Mouse (Mus musculus): ENCODE results near the gene 2010111I01Rik. TPM values are rescaled to one million over a fixed set of nuclear protein-coding genes. Genes with fewer than 3 reads are reported as not detected.

Gene 2010111I01Rik
- total RNA-seq, 1 experiment, result 58.3 TPM

DNA sequence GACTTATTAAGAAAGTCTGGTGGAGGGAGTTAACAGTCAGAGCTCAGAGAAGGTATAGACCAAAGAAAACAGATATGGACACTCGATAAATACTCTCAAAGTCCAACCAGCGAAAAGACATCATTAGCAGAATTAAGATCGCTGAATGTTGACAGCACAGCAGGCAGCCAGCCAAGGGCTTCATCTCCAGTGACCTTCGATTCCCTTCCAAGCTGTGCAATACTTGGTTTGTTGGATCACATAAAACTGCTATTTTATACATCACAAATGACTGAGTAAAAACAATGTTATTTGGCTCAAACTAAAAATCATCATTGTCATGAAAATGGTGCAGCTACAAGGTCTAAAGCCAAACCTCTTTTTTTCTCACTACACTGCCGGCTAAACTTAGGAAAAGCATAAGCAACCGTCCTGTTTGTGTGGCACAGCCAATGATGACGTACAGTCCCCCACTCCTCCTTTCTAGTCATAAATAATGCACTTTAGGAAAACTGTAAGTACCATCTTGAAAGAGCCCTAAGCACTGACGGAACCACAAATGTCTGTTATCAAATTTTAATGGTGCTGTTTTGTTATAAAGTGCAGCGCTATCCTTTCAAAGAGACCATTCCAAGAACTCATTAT lies 34.8 kb upstream of the 2010111I01Rik start:
- Histone ChIP-seq H3K4me1 (ENCODE audit: control insufficient read depth in 2 of 2, insufficient read depth in 2 of 2, low read length in 2 of 2, poor library complexity in 1 of 2) (no peaks in the 10 kb centered on the region), H3K27ac (ENCODE audit: insufficient read depth, low read depth, low read length, poor library complexity, severe bottlenecking) (no peak overlapping the region), H3K4me3 (ENCODE audit: insufficient read depth in 1 of 2, low read depth in 1 of 2, low read length in 2 of 2, poor library complexity in 1 of 2, severe bottlenecking in 1 of 2) (no peak overlapping the region), H3K9ac (ENCODE audit: insufficient read depth, low read depth, low read length, poor library complexity, severe bottlenecking) (no peak overlapping the region), H3K9me3 (ENCODE audit: control insufficient read depth, insufficient read depth, low read depth, low read length) (no peaks in the 10 kb centered on the region), H3K36me3 (ENCODE audit: control insufficient read depth, insufficient read depth, low read length, poor library complexity, severe bottlenecking) (no peaks in the 10 kb centered on the region)
- TF ChIP-seq HCFC1 (IDR thresholded peaks at IDR 0.05; ENCODE audit: borderline replicate concordance, insufficient read depth, low read length), result no peak
- no peak for TF ChIP-seq ZNF384 (IDR thresholded peaks at IDR 0.05; ENCODE audit: low read depth, low read length)
- in situ Hi-C loops (cut with MboI; ENCODE audit: low sequenced_read_pairs in 2 of 2, unreplicated experiment in 2 of 2), result loop anchor here (10.0 kb wide), 1 partner anchor 395 kb away; no protein-coding TSS in a partner anchor
- no peak for DNase-seq (ENCODE audit: low read depth, low spot score)

DNA sequence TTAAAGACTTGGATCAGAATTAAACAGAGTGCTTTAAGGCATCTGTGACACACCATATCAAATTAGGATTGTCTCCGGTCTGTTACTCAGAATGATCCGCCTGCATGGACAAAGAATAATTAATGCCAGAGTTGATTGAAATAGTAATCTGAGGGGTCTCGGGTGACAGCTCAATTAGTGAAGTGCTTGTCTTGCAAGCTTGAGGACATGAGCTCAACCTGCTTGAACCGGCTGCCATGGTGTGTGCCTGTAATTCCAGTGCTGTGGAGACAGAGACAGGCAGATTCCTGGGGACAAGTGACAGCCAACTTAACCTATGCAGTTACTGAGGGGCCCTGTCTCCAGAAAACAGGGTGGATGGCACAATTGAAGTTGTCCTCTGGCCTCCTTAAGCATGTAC lies 32.2 kb upstream of the 2010111I01Rik start:
- H3K9me3 ChIP-seq (ENCODE audit: control insufficient read depth, insufficient read depth, low read depth, low read length), result no peaks in the 10 kb centered on the region
- H3K4me3 ChIP-seq (ENCODE audit: insufficient read depth in 1 of 2, low read depth in 1 of 2, low read length in 2 of 2, poor library complexity in 1 of 2, severe bottlenecking in 1 of 2), result no peak overlapping the region
- no peak overlapping the region for H3K9ac ChIP-seq (ENCODE audit: insufficient read depth, low read depth, low read length, poor library complexity, severe bottlenecking)
- no peak for DNase-seq (ENCODE audit: low read depth, low spot score)
- in situ Hi-C loops (cut with MboI; ENCODE audit: low sequenced_read_pairs in 2 of 2, unreplicated experiment in 2 of 2), result no loop called here
- no peak for TF ChIP-seq CHD2 (IDR thresholded peaks at IDR 0.05; ENCODE audit: low read depth, low read length)
- TF ChIP-seq HCFC1 (IDR thresholded peaks at IDR 0.05; ENCODE audit: borderline replicate concordance, insufficient read depth, low read length), result no peak
- TF ChIP-seq ZC3H11A (IDR thresholded peaks at IDR 0.05; ENCODE audit: borderline replicate concordance, low read depth, low read length), result no peak
- no peak for TF ChIP-seq ZNF384 (IDR thresholded peaks at IDR 0.05; ENCODE audit: low read depth, low read length)
- no peak for TF ChIP-seq MAFK (IDR thresholded peaks at IDR 0.05; ENCODE audit: insufficient read depth, low read depth, low read length)
- H3K4me1 ChIP-seq (ENCODE audit: control insufficient read depth in 2 of 2, insufficient read depth in 2 of 2, low read length in 2 of 2, poor library complexity in 1 of 2), result no peaks in the 10 kb centered on the region
- H3K36me3 ChIP-seq (ENCODE audit: control insufficient read depth, insufficient read depth, low read length, poor library complexity, severe bottlenecking), result no peaks in the 10 kb centered on the region
- no peak overlapping the region for H3K27ac ChIP-seq (ENCODE audit: insufficient read depth, low read depth, low read length, poor library complexity, severe bottlenecking)

DNA sequence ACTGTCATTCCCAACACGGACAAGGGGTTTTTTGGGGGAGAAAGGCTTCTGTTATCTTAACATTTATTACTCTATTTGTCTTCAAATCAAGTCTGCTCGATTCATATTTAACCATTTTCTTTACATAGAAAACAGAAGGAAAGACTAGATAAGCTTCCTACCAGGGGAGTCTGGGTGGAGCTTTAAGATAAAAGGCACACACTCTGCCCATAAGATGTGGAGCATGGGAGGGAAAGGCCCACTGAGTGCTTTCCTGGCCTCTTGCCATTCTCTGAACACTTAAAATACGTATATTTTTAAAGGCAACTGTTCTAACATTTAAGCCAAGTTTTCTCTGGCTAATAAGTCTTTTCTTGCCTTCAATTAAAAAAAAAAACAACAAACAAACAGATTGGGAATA lies 25.3 kb upstream of the 2010111I01Rik start:
- H3K9me3 ChIP-seq (ENCODE audit: control insufficient read depth, insufficient read depth, low read depth, low read length), result no peaks in the 10 kb centered on the region
- H3K4me1 ChIP-seq (ENCODE audit: control insufficient read depth in 2 of 2, insufficient read depth in 2 of 2, low read length in 2 of 2, poor library complexity in 1 of 2), result no peaks in the 10 kb centered on the region
- in situ Hi-C loops (cut with MboI; ENCODE audit: low sequenced_read_pairs in 2 of 2, unreplicated experiment in 2 of 2), result no loop called here
- H3K4me3 ChIP-seq (ENCODE audit: insufficient read depth in 1 of 2, low read depth in 1 of 2, low read length in 2 of 2, poor library complexity in 1 of 2, severe bottlenecking in 1 of 2), result no peak overlapping the region
- no peaks in the 10 kb centered on the region for H3K36me3 ChIP-seq (ENCODE audit: control insufficient read depth, insufficient read depth, low read length, poor library complexity, severe bottlenecking)
- H3K9ac ChIP-seq (ENCODE audit: insufficient read depth, low read depth, low read length, poor library complexity, severe bottlenecking), result no peak overlapping the region
- no peak for TF ChIP-seq ZC3H11A (IDR thresholded peaks at IDR 0.05; ENCODE audit: borderline replicate concordance, low read depth, low read length)
- TF ChIP-seq HCFC1 (IDR thresholded peaks at IDR 0.05; ENCODE audit: borderline replicate concordance, insufficient read depth, low read length), result no peak
- TF ChIP-seq MAFK (IDR thresholded peaks at IDR 0.05; ENCODE audit: insufficient read depth, low read depth, low read length), result no peak
- TF ChIP-seq ZNF384 (IDR thresholded peaks at IDR 0.05; ENCODE audit: low read depth, low read length), result no peak
- TF ChIP-seq CHD2 (IDR thresholded peaks at IDR 0.05; ENCODE audit: low read depth, low read length), result no peak
- no peak for DNase-seq (ENCODE audit: low read depth, low spot score)
- no peak overlapping the region for H3K27ac ChIP-seq (ENCODE audit: insufficient read depth, low read depth, low read length, poor library complexity, severe bottlenecking)

DNA sequence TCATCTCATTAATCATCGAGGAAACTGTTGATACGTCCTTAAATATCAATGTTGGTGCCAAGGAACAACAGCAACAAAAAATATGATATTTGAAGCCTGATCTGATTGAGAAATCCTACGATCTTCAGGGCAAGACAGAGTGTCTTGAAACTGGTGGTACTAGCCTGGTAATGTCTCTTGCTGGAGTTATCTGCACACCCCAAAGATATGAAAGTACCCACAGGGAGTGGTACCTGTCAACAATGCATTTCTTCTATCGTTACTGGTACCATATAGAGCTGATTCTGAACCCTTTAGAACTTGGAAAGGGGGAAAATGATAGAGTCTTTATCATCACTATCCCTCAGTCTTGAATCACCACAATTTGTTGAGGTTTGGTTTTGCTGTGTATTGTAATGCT lies 24.9 kb upstream of the 2010111I01Rik start:
- Histone ChIP-seq H3K4me1 (ENCODE audit: control insufficient read depth in 2 of 2, insufficient read depth in 2 of 2, low read length in 2 of 2, poor library complexity in 1 of 2) (no peaks in the 10 kb centered on the region), H3K27ac (ENCODE audit: insufficient read depth, low read depth, low read length, poor library complexity, severe bottlenecking) (no peak overlapping the region), H3K4me3 (ENCODE audit: insufficient read depth in 1 of 2, low read depth in 1 of 2, low read length in 2 of 2, poor library complexity in 1 of 2, severe bottlenecking in 1 of 2) (no peak overlapping the region), H3K36me3 (ENCODE audit: control insufficient read depth, insufficient read depth, low read length, poor library complexity, severe bottlenecking) (no peaks in the 10 kb centered on the region), H3K9ac (ENCODE audit: insufficient read depth, low read depth, low read length, poor library complexity, severe bottlenecking) (no peak overlapping the region), H3K9me3 (ENCODE audit: control insufficient read depth, insufficient read depth, low read depth, low read length) (no peaks in the 10 kb centered on the region)
- TF ChIP-seq CHD2 (IDR thresholded peaks at IDR 0.05; ENCODE audit: low read depth, low read length) (no peak), HCFC1 (IDR thresholded peaks at IDR 0.05; ENCODE audit: borderline replicate concordance, insufficient read depth, low read length) (no peak)
- in situ Hi-C loops (cut with MboI; ENCODE audit: low sequenced_read_pairs in 2 of 2, unreplicated experiment in 2 of 2), result no loop called here
- DNase-seq (ENCODE audit: low read depth, low spot score), result no peak

DNA sequence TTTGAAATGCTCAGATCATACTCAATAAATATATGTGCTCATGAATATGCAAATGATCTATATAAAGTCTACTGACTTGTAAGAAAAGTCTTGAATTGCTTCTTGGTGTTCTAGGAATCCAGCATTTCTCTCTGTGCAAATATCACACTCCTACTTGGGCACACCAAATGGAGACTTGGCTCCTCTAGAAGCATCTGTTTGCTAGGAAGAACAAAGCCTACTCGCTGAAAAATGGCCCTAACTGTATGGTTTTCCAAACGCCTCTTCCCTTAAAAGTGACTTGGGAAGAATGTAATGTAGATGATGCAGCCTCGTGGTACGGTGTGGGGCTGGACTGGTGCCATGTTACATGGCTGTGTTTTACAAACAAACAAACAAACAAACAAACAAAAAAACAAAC lies 24.0 kb upstream of the 2010111I01Rik start:
- no peak overlapping the region for H3K4me3 ChIP-seq (ENCODE audit: insufficient read depth in 1 of 2, low read depth in 1 of 2, low read length in 2 of 2, poor library complexity in 1 of 2, severe bottlenecking in 1 of 2)
- no peaks in the 10 kb centered on the region for H3K4me1 ChIP-seq (ENCODE audit: control insufficient read depth in 2 of 2, insufficient read depth in 2 of 2, low read length in 2 of 2, poor library complexity in 1 of 2)
- no peaks in the 10 kb centered on the region for H3K9me3 ChIP-seq (ENCODE audit: control insufficient read depth, insufficient read depth, low read depth, low read length)
- H3K27ac ChIP-seq (ENCODE audit: insufficient read depth, low read depth, low read length, poor library complexity, severe bottlenecking), result no peak overlapping the region
- no peaks in the 10 kb centered on the region for H3K36me3 ChIP-seq (ENCODE audit: control insufficient read depth, insufficient read depth, low read length, poor library complexity, severe bottlenecking)
- no peak for DNase-seq (ENCODE audit: low read depth, low spot score)
- TF ChIP-seq HCFC1 (IDR thresholded peaks at IDR 0.05; ENCODE audit: borderline replicate concordance, insufficient read depth, low read length) (no peak), CHD2 (IDR thresholded peaks at IDR 0.05; ENCODE audit: low read depth, low read length) (no peak), ZNF384 (IDR thresholded peaks at IDR 0.05; ENCODE audit: low read depth, low read length) (no peak), ZC3H11A (IDR thresholded peaks at IDR 0.05; ENCODE audit: borderline replicate concordance, low read depth, low read length) (no peak), MAFK (IDR thresholded peaks at IDR 0.05; ENCODE audit: insufficient read depth, low read depth, low read length) (no peak)
- no peak overlapping the region for H3K9ac ChIP-seq (ENCODE audit: insufficient read depth, low read depth, low read length, poor library complexity, severe bottlenecking)
- in situ Hi-C loops (cut with MboI; ENCODE audit: low sequenced_read_pairs in 2 of 2, unreplicated experiment in 2 of 2), result no loop called here
